Mouse (Mus musculus): ENCODE data around the gene 1700021F07Rik. TPM values are rescaled to one million over a fixed set of nuclear protein-coding genes. Genes with fewer than 3 reads are reported as not detected.

Gene 1700021F07Rik
- polyA plus RNA-seq, 1 experiment from 2014 or later, result not detected

DNA sequence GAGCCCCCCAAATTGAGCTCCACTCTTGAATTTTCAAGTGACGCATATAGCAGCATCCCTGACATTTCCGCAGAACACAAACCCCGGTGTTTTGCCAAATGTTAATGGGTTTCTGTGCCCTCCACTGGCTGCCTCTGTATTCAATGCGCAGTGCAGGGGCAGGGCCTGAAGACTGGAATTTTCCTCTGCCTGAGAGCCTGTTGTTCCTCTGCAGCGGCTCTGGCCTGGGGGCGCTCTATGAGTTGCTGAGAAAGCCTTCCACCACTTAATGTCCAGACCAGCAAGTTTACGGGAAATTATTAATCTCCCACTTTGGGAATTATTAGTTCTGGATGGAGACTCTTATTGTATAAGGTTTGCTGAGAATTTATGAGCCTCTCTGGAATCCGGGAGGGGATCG, 41.8 kb downstream of the 1700021F07Rik start:
- H3K4me2 ChIP-seq (replicated peaks), result no peak overlapping the region
- peak overlapping the region; percentile 2; the same call in 1 of the 2 replicates for H3K9ac ChIP-seq
- H3K27ac ChIP-seq, result peak overlapping the region; percentile 39; the same call in 1 of the 2 replicates
- peaks cover 22% of the 10 kb centered on the region for H3K4me1 ChIP-seq
- H3K36me3 ChIP-seq, result no peaks in the 10 kb centered on the region
- WGBS, result 42% methylated on average over 9 of the region's 9 CpGs
- no peak overlapping the region for H3K4me3 ChIP-seq
- peaks cover 2% of the 10 kb centered on the region; the same call in 1 of the 2 replicates for H3K27me3 ChIP-seq
- no peaks in the 10 kb centered on the region for H3K9me3 ChIP-seq
- ATAC-seq (ENCODE audit: low FRiP score, low read depth), result no peak

Other genes with a start within 250 kb of the 1700021F07Rik start
- 5.6 and 6.0 TPM in 2 replicates for gene Pmepa1, start 246.1 kb upstream of the 1700021F07Rik start, polyA plus RNA-seq (2015; fragmentation: Nextera tagmentation; extraction: Ambion mirVana)
- gene Ankrd60, start 55.8 kb downstream of the 1700021F07Rik start, polyA plus RNA-seq (2015; fragmentation: Nextera tagmentation; extraction: Ambion mirVana), result not detected in 2 replicates
- 39.4 and 46.4 TPM in 2 replicates for gene Rab22a, start 137.2 kb downstream of the 1700021F07Rik start, polyA plus RNA-seq (2015; fragmentation: Nextera tagmentation; extraction: Ambion mirVana)
- gene 1700010B08Rik, start 196.8 kb downstream of the 1700021F07Rik start, polyA plus RNA-seq (2015; fragmentation: Nextera tagmentation; extraction: Ambion mirVana), result not detected in 2 replicates
- 10.2 and 11.0 TPM in 2 replicates for gene Vapb, start 214.9 kb downstream of the 1700021F07Rik start, polyA plus RNA-seq (2015; fragmentation: Nextera tagmentation; extraction: Ambion mirVana)

Measured in limb, embryonic 13.5 days (tissue).